Mouse (Mus musculus) MEL (cell line): ENCODE data around the gene Amigo3.

ENCODE experiments used
- BHLHE40 ChIP-seq: IDR thresholded peaks from 2 replicates; pipeline ENCODE4 v1.6.1; 2012; ENCODE audit warnings: low read depth, mild to moderate bottlenecking, inconsistent platforms, low read length, improper control_type of control experiment, borderline replicate concordance
- CTCF ChIP-seq, 3 experiments: IDR thresholded peaks in 2 of 3; conservative IDR thresholded peaks in 1 of 3; 2 replicates each; pipeline ENCODE4 v1.5.1; 2011 to 2012; ENCODE audit warnings: low read length in 3 of 3, low read depth in 2 of 3, mild to moderate bottlenecking in 2 of 3, improper control_type of control experiment in 1 of 3, inconsistent platforms in 1 of 3, mixed read lengths in 1 of 3, moderate library complexity in 1 of 3; ENCODE audit not compliant: control insufficient read depth in 1 of 3, insufficient read depth in 1 of 3, poor library complexity in 1 of 3, severe bottlenecking in 1 of 3
- HCFC1 ChIP-seq: IDR thresholded peaks from 2 replicates; pipeline ENCODE4 v1.6.1; 2012; ENCODE audit warnings: low read depth, mild to moderate bottlenecking, inconsistent platforms, low read length, improper control_type of control experiment, moderate library complexity
- MAX ChIP-seq: IDR thresholded peaks from 2 replicates; pipeline ENCODE4 v1.6.1; 2011; ENCODE audit warnings: low read length, improper control_type of control experiment
- POLR2A ChIP-seq, 2 experiments: IDR thresholded peaks; 2 replicates each; pipeline ENCODE4 v1.6.1; 2011 to 2012; ENCODE audit warnings: low read length in 2 of 2, mild to moderate bottlenecking in 2 of 2, control low read depth in 1 of 2, improper control_type of control experiment in 1 of 2, low read depth in 1 of 2, moderate library complexity in 1 of 2; ENCODE audit not compliant: control insufficient read depth in 1 of 2, insufficient read depth in 1 of 2, poor library complexity in 1 of 2
- RAD21 ChIP-seq: IDR thresholded peaks from 2 replicates; pipeline ENCODE4 v1.6.1; 2011; ENCODE audit warnings: mild to moderate bottlenecking, low read depth, low read length, improper control_type of control experiment
- TBP ChIP-seq: IDR thresholded peaks from 2 replicates; pipeline ENCODE4 v1.8.0; 2011; ENCODE audit warnings: low read depth, low read length, improper control_type of control experiment
- ZKSCAN1 ChIP-seq: IDR thresholded peaks from 2 replicates; pipeline ENCODE4 v1.6.1; 2012; ENCODE audit warnings: low read depth, mild to moderate bottlenecking, inconsistent platforms, low read length, improper control_type of control experiment, moderate library complexity

DNA sequence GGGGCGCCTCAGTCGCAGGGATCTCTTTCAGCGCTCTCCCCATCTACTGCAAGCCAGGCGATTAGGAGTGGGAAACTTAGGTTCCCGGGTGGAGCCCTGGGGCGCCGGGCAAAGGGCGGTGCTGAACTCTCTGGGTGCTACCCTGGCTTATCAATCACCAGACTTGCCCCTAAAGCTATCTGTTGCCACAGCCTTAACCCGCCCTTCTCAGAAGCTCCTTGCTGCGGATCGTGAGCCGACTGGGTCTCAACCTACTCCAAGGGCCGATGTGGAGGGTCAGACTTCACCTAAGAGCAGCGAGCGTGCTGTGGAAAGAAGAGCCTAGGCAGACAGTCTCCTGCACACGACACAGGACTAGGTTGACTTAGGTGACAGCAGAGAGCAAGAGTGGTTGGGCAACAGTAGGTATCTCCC, 42.0 kb downstream of the Amigo3 start:
- TF ChIP-seq POLR2A (IDR thresholded peaks at IDR 0.05; ENCODE audit: control insufficient read depth in 1 of 2, insufficient read depth in 1 of 2, low read depth in 1 of 2, low read length in 2 of 2, poor library complexity in 1 of 2) (peak in 1 of 2 experiments; percentile 35; a peak in 1 of 4 replicates), RAD21 (no peak), TBP (0 out of 2 replicates have a peak, but pooled peaks have one; percentile 27), CTCF (IDR thresholded peaks at IDR 0.05 in 2 of 3, conservative IDR thresholded peaks at IDR 0.05 in 1 of 3; ENCODE audit: control insufficient read depth in 1 of 3, insufficient read depth in 1 of 3, low read depth in 2 of 3, low read length in 3 of 3, poor library complexity in 1 of 3, severe bottlenecking in 1 of 3) (no peak), HCFC1 (no peak), MAX (no peak), BHLHE40 (no peak), ZKSCAN1 (no peak)
